Mouse (Mus musculus) heart, postnatal 14 days (tissue): Measurements from ENCODE around the gene 5330417H12Rik. TPM values are rescaled to one million over a fixed set of nuclear protein-coding genes. Genes with fewer than 3 reads are reported as not detected.

Experiments
- DNase-seq, 2 experiments: peaks; one replicate each; pipeline ENCODE4 v3.0.0; 2021 to 2022
- intact Hi-C: fragments of 180-260 bp; cut with DNase I; formaldehyde crosslinking; loops from one replicate; pipeline ENCODE4 v1.15.1; 2025
- long read RNA-seq, 2 experiments: library from polyadenylated mRNA; stranded (forward); transcript quantifications; one replicate each; pipeline ENCODE4 v2.0.0; 2021
- total RNA-seq, 2 experiments: library from RNA; stranded (reverse); gene quantifications; 2 replicates each; pipeline ENCODE4 v1.2.3; 2021

Gene 5330417H12Rik
- not detected for total RNA-seq
- long read RNA-seq, experiment 1 = 0 reads
- long read RNA-seq, experiment 2 = 0 reads

DNA sequence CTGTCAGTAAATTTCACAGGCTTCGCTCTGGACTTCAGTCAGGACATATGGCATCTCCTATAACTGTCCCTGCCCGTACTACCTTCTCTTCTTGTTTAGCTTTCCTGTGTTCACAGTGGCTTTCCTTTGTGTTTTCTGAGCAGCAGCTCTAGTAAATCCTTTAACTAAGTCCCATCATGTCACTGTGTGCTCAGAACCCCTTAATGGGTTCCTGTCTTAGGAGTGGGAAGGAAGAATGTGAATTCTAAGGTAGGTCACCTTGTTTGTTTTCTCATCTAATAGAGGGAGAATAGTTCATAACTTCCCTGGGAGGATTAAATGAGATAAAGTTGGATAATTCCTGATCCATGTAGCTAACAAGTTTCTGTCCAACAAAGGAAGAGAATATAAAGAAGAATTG lies at the start of gene 5330417H12Rik:
5330417H12Rik (minus strand) TSS at position 101 of the 400 bp plus-strand sequence.
- intact Hi-C loops = no loop called here

DNA sequence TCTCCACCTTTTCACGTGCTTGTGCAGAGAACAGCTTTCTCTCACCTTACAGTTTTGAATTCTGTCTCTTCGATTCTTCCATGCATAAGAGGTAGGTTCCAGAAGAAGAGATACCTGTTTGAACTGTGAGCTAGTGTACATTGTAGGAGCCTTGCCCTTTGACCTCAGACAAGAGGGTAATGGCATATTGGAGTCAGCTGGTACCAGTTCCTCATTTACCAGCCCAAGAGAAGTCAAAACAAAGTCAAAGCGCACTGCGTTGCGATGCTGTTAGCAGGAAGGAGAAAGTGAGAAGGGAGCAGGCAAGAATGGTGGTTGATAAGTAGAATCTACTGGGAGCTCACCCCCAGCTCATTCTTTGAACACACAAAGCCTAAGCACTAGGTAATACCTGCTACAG lies 43.6 kb upstream of the 5330417H12Rik start:
- intact Hi-C loops = no loop called here
- DNase-seq = no peak

More for the DNA sequence above, at the start of gene 5330417H12Rik:
- DNase-seq = no peak

- DNase-seq = peak; percentile 13 to 23
Measured at GRCm38 (mm10) chr7:107666262-107666902, 41.4 kb upstream of the 5330417H12Rik start.

GRCm38 (mm10) chr7:107665586-107666261 lies 40.8 kb upstream of the 5330417H12Rik start:
- intact Hi-C loops = no loop called here
- DNase-seq = peak; percentile 53 to 61

More at GRCm38 (mm10) chr7:107666262-107666902, 41.4 kb upstream of the 5330417H12Rik start:
- intact Hi-C loops = no loop called here

GRCm38 (mm10) chr7:107665221-107665585 lies 40.2 kb upstream of the 5330417H12Rik start:
- peak; percentile 18 to 25 for DNase-seq
- intact Hi-C loops = no loop called here

GRCm38 (mm10) chr7:107664063-107665056 lies 39.4 kb upstream of the 5330417H12Rik start:
- intact Hi-C loops = no loop called here

DNA sequence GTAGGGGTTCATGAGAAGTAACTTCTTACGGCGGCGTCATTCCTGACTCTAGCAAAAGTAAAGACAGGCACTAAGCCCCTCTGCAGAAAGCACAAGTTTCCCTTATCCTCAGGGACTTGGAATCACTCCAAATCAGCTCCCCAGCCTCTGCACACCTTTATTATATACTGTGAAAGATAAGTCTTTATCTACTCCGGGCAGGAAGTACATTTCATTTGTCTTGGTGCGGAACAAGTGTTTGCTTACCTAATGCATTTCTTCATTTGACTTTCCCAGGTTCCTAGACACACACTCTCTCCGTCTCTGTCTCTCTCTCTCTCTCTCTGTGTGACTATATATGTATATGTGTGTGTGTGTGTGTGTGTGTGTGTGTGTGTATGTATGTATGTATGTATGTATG lies 38.7 kb upstream of the 5330417H12Rik start:
- no peak for DNase-seq
- intact Hi-C loops = loop anchor here (2.0 kb wide), 1 partner anchor 45 kb away; no protein-coding TSS in a partner anchor

More at GRCm38 (mm10) chr7:107664063-107665056, 39.4 kb upstream of the 5330417H12Rik start:
- DNase-seq = peak; percentile 35 to 45

GRCm38 (mm10) chr7:107661843-107662281 lies 36.9 kb upstream of the 5330417H12Rik start:
- intact Hi-C loops = loop anchor here (2.0 kb wide), 3 partner anchors 47 to 87 kb away; no protein-coding TSS in a partner anchor
- DNase-seq = no peak

- peak; percentile 68 to 80 for DNase-seq
- intact Hi-C loops = loop anchor here (2.0 kb wide), 2 partner anchors 69 to 87 kb away; no protein-coding TSS in a partner anchor
Measured at GRCm38 (mm10) chr7:107661189-107661842, 36.4 kb upstream of the 5330417H12Rik start.

DNA sequence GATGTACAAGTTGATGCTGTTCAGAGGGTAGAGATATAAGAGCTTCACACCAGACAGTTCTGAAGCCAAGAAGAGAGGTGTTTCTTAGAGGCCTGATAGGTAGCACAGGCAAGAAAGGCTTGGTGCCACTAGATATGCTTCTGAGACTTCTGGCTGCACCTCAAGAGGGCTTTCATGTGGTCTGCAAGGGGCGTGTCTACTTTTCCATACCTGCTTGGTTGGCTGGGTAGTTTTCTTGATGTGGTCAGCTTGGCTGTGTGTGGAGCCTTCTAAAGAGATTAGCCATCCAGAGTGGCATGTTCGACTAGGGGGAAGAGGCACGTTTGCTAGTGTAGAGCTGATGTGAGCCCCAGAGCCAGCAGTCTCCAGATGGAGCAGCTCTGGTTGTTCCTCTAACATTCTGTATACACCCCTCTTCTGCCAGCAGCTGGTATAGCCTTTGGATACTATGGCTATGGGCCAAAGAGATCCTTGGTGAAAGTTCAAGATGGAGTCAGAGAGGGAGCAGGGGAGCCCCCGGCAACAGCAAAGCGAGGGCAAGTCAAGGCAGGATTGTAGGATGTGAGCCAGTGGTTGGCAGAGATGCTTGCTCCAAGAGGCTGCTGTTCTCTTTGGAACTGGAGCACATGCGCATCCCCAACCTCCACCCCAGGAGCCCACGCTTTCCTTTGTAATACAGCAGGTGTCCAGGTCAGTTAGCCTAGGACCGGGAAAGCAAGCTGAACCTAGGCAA lies 34.4 kb upstream of the 5330417H12Rik start:
- intact Hi-C loops = no loop called here
- DNase-seq = no peak

GRCm38 (mm10) chr7:107656451-107656850 lies 31.5 kb upstream of the 5330417H12Rik start:
- no peak for DNase-seq
- intact Hi-C loops = no loop called here

GRCm38 (mm10) chr7:107651821-107652220 lies 26.9 kb upstream of the 5330417H12Rik start:
- no peak for DNase-seq
- intact Hi-C loops = no loop called here

DNA sequence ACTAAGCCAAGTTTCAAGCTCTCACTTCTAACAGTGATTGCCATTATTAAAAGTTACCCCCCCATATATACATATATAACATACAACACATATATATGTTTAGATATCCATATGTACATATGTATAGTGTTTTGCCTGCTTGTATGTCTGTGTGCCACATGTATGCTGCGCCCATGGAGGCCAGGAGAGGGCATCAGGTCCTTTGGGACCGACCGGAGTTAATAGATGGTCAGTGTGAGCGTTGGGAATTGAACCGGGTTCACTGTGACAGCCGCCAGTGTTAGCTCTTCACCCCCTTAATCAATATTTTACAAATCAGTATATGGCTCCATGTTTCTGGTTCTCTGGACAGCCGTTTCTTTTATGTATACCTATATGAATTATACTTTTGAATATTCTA lies 25.0 kb upstream of the 5330417H12Rik start:
- intact Hi-C loops = no loop called here
- DNase-seq = no peak

- no peak for DNase-seq
- intact Hi-C loops = no loop called here
Measured at GRCm38 (mm10) chr7:107648937-107649688, 24.2 kb upstream of the 5330417H12Rik start.

GRCm38 (mm10) chr7:107644987-107645386 lies 20.0 kb upstream of the 5330417H12Rik start:
- DNase-seq = no peak
- intact Hi-C loops = no loop called here

DNA sequence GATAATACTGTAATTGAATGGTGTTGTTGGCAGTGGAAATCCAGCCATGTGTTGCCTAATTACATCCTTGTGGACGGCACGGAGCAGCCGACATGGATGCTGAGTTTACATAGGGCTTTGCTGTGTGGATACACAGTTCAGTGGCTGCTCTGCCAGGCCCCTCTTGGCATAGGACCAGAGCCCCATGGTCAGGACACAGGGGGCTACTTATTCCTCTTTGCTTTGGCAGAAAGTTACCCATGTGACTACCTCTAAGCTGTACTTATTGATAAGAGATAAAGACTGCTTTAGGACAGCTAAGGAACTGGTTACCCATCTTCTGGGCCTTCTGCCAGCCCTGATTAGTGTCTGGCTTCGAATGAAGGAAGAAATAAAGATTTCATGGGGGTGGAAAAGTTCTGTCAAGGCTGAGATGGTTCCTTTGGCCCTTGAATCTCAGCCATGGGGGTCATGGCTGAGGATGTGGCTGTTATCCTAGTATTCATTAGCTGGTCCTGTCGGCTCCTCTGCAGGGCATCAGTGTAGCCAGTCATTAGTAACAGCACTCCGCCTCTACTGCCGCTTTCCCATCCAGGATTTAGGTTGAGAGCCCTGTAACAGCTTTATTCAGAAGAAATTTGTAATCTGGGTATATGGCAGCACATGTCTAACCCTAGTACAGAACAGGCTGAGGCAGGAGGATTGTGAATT lies 17.8 kb upstream of the 5330417H12Rik start:
- intact Hi-C loops = no loop called here
- DNase-seq = no peak

- intact Hi-C loops = no loop called here
- no peak for DNase-seq
Measured at GRCm38 (mm10) chr7:107638026-107638425, 13.1 kb upstream of the 5330417H12Rik start.

DNA sequence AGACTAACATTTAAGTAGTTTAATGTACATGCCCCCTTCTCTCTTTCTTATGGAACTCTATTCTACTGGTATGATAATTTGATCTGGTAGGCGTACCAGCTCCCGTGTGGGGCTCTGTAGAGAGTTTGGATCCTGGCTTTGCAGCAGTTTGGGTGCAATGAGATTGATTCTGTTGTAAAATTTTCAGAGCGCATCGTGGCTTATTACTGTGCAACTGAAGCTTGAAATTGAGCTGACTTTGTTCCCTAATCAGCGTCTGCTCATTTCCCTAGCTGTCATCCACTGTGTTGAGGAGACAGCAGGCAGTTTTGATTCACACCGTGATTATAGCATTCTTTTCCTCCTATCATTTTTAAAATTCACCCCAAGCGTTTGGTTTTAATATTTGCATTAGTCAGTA lies 12.4 kb upstream of the 5330417H12Rik start:
- intact Hi-C loops = no loop called here
- no peak for DNase-seq
